Mouse (Mus musculus) liver, embryonic 14.5 days (tissue): ENCODE results near the gene Tube1.

Experiments used
- CTCF ChIP-seq: IDR thresholded peaks from 2 replicates; pipeline ENCODE4 v1.5.1; 2016; ENCODE audit warnings: antibody characterized with exemption, low read depth, control low read depth
- EP300 ChIP-seq: IDR thresholded peaks from 2 replicates; pipeline ENCODE4 v1.6.1; 2016; ENCODE audit warnings: antibody characterized with exemption, low read depth

- TF ChIP-seq CTCF (peak; percentile 35; the same call in 1 of the 2 replicates), EP300 (no peak)
These were observed 24.5 kb downstream of the Tube1 start for GRCm38 (mm10) chr10:39158306-39158705.
